Mouse (Mus musculus) MEL (cell line): ENCODE data around the gene Kansl2.

Experiments used
- E2F4 ChIP-seq: IDR thresholded peaks from 2 replicates; pipeline ENCODE4 v1.6.1; 2011; ENCODE audit warnings: low read depth, low read length, improper control_type of control experiment, borderline replicate concordance
- ETS1 ChIP-seq: IDR thresholded peaks from 2 replicates; pipeline ENCODE4 v1.6.1; 2012; ENCODE audit warnings: low read depth, mild to moderate bottlenecking, inconsistent platforms, low read length, improper control_type of control experiment, moderate library complexity
- MAX ChIP-seq: IDR thresholded peaks from 2 replicates; pipeline ENCODE4 v1.6.1; 2011; ENCODE audit warnings: low read length, improper control_type of control experiment
- POLR2AphosphoS2 ChIP-seq: IDR thresholded peaks from 2 replicates; pipeline ENCODE4 v1.6.1; 2011; ENCODE audit warnings: low read length, improper control_type of control experiment
- USF1 ChIP-seq: IDR thresholded peaks from 2 replicates; pipeline ENCODE4 v1.6.1; 2014; ENCODE audit warnings: low read depth, mild to moderate bottlenecking, inconsistent platforms, low read length, improper control_type of control experiment, moderate library complexity
- ZNF384 ChIP-seq: IDR thresholded peaks from 2 replicates; pipeline ENCODE4 v1.6.1; 2012; ENCODE audit warnings: low read depth, mild to moderate bottlenecking, inconsistent platforms, low read length, improper control_type of control experiment

DNA sequence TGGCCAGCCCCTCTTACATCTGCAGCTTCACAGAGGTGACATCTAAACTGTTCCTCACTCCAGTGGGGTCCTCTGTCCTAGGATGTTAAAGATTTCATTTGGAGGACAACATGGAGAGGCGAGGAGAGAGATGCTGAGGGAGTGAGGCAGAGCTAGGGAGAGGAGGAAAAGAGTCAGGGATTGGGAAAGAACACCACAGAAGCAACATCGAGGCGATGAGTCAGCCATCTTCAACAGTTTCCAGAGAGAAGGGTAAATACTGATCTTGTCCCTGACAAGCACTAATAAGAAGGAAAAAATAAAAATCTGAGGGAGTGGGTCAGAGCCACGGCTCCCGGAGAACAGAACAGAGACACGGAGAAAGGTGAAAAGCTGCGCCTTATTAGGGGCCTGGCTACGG, 48.9 kb upstream of the Kansl2 start:
- TF ChIP-seq MAX (no peak), USF1 (no peak), ETS1 (no peak), POLR2AphosphoS2 (no peak), E2F4 (no peak), ZNF384 (no peak)
